Comparison of ENCODE assay signal across 9 mouse cellular contexts in the genomic region with DNA sequence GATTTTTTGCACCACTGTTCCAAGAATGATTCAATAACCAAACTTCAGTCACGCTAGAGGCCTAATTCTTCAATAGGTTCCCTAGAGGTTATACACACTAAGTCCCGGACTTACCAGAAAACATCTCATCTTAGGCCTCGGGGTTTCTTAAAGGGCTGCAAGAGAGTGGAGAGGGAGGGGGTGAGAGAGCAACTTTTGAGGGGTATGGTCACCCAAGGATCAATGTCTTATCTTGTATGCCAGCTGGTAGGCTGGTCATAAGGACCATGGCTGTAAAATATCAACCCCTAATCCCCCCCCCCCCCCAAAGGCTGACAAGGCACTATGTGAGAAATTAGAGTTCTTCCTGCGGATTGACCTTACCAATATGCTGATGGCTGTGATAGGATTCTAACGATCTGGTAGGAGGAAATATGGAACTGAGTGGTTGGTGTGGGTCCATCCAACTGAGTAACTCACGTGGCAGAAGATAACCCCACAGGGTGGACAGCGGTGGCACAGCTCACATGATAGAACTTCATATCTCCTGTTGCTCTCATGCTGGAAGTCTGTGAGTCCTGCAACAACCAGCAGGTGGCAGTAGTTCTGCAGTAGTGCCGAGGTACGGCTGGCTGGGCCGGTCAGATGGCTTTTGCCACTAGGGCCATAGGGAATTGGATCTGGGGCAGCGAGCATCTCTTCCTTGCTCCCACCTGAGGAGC.
DNase-seq lines count a peak whose midpoint lies in the region; ATAC-seq lines count a peak whose summit lies in the region.
"Had no signal": no experiment of that assay in that cellular context is flagged by ENCODE, and none has a peak within 500 bp of the region (broad histone marks: within the 10 kb centered on the region; RNA-seq: fewer than 3 reads in every experiment).

No protein-coding gene starts in this region.

- no peaks in the 10 kb centered on the region for H3K36me3 ChIP-seq in midbrain, embryonic 16.5 days (ENCODE audit: control insufficient read depth, insufficient read depth, low read length)
- H3K36me3 ChIP-seq: neural tube, embryonic 13.5 days had no signal

- H3K4me1 ChIP-seq in midbrain, embryonic 16.5 days (ENCODE audit: control insufficient read depth, insufficient read depth, low read length), result no peaks in the 10 kb centered on the region
- H3K4me1 ChIP-seq: neural tube, embryonic 13.5 days had no signal

- ATAC-seq in frontal cortex, adult (ENCODE audit: low TSS enrichment), result peak; percentile 62; the same call in 1 of the 2 replicates
- peak; percentile 39; the same call in 1 of the 2 replicates for ATAC-seq in midbrain, embryonic 16.5 days
- ATAC-seq in activated CD4-positive, CD25-positive, alpha-beta regulatory T cell, adult 4 months, result no peak

- H3K4me2 ChIP-seq in midbrain, embryonic 16.5 days (ENCODE audit: low read length), result no peak overlapping the region
- H3K4me2 ChIP-seq: neural tube, embryonic 13.5 days had no signal

- H3K9ac ChIP-seq in midbrain, embryonic 16.5 days (ENCODE audit: low read depth, low read length), result no peak overlapping the region
- H3K9ac ChIP-seq: neural tube, embryonic 13.5 days had no signal

- H3K27me3 ChIP-seq in midbrain, embryonic 16.5 days (ENCODE audit: control insufficient read depth, insufficient read depth, low read depth, low read length), result no peaks in the 10 kb centered on the region
- H3K27me3 ChIP-seq: neural tube, embryonic 13.5 days had no signal

- 45% methylated on average over 11 of the region's 11 CpGs for WGBS in midbrain, embryonic 16.5 days

- no peaks in the 10 kb centered on the region for H3K9me3 ChIP-seq in midbrain, embryonic 16.5 days (replicated peaks; ENCODE audit: control insufficient read depth, low read length, poor library complexity, severe bottlenecking)
- H3K9me3 ChIP-seq: neural tube, embryonic 13.5 days had no signal

- peak; percentile 25 for DNase-seq in thymus, postnatal 4 days
- no peak for DNase-seq in thymus, postnatal 36 days
- DNase-seq in cerebellum, postnatal 10 days, result peak; percentile 59 to 63
- peak; percentile 51 for DNase-seq in kidney, adult 9 months
- DNase-seq in left cerebral cortex, postnatal 4 days, result peak; percentile 57

- no peak overlapping the region for H3K27ac ChIP-seq in midbrain, embryonic 16.5 days (ENCODE audit: low read length)
- H3K27ac ChIP-seq: neural tube, embryonic 13.5 days had no signal

- intact Hi-C loops in left cerebral cortex, postnatal 4 days (cut with DNase I), result no loop called here

- no peak overlapping the region for H3K4me3 ChIP-seq in midbrain, embryonic 16.5 days (ENCODE audit: low read depth, low read length)
- H3K4me3 ChIP-seq: neural tube, embryonic 13.5 days had no signal

Comparison
In these comparisons a context has a peak if more than half of its experiments do, and no peak if none do; other contexts are left out.
1. DNase-seq: peak in thymus, postnatal 4 days (single experiment), cerebellum, postnatal 10 days (2 of 2), kidney, adult 9 months (single experiment) and left cerebral cortex, postnatal 4 days (single experiment); none in thymus, postnatal 36 days (0 of 2).